Mouse (Mus musculus) CH12F3 (cell line): Measurements from ENCODE around the gene Tbxas1.

Experiments
- in situ Hi-C: fragments of 300-500 bp; cut with MboI; formaldehyde crosslinking; loops from 2 replicates; pipeline ENCODE4 v1.14.3; 2020; ENCODE audit warnings: low sequenced_read_pairs

Tbxas1 gene

GRCm38 (mm10) chr6:38950838-38951237, 75.6 kb downstream of the Tbxas1 start:
- in situ Hi-C loops = no loop called here

- in situ Hi-C loops = no loop called here
These were observed 81.4 kb downstream of the Tbxas1 start for GRCm38 (mm10) chr6:38956641-38957040.

GRCm38 (mm10) chr6:38957246-38957645, 82.0 kb downstream of the Tbxas1 start:
- in situ Hi-C loops = no loop called here

GRCm38 (mm10) chr6:38959502-38959901, 84.3 kb downstream of the Tbxas1 start:
- in situ Hi-C loops = no loop called here

GRCm38 (mm10) chr6:38960367-38960766, 85.2 kb downstream of the Tbxas1 start:
- in situ Hi-C loops = no loop called here

GRCm38 (mm10) chr6:38960791-38961426, 85.7 kb downstream of the Tbxas1 start:
- in situ Hi-C loops = no loop called here

GRCm38 (mm10) chr6:38961427-38962033, 86.3 kb downstream of the Tbxas1 start:
- in situ Hi-C loops = no loop called here

- in situ Hi-C loops = no loop called here
These were observed 91.6 kb downstream of the Tbxas1 start for GRCm38 (mm10) chr6:38966839-38967238.

- in situ Hi-C loops = no loop called here
These were observed 92.1 kb downstream of the Tbxas1 start for GRCm38 (mm10) chr6:38967288-38967687.

GRCm38 (mm10) chr6:38967988-38968387, 92.8 kb downstream of the Tbxas1 start:
- in situ Hi-C loops = no loop called here

- in situ Hi-C loops = no loop called here
These were observed 94.9 kb downstream of the Tbxas1 start for GRCm38 (mm10) chr6:38969944-38970740.

GRCm38 (mm10) chr6:38970759-38971158, 95.6 kb downstream of the Tbxas1 start:
- in situ Hi-C loops = no loop called here

GRCm38 (mm10) chr6:38972826-38973225, 97.6 kb downstream of the Tbxas1 start:
- in situ Hi-C loops = no loop called here

- in situ Hi-C loops = no loop called here
These were observed 98.4 kb downstream of the Tbxas1 start for GRCm38 (mm10) chr6:38973441-38974161.

GRCm38 (mm10) chr6:38974162-38974525, 98.9 kb downstream of the Tbxas1 start:
- in situ Hi-C loops = no loop called here

- in situ Hi-C loops = no loop called here
These were observed 99.5 kb downstream of the Tbxas1 start for GRCm38 (mm10) chr6:38974536-38975268.

GRCm38 (mm10) chr6:38975866-38976265, 100.7 kb downstream of the Tbxas1 start:
- in situ Hi-C loops = no loop called here

- in situ Hi-C loops = no loop called here
These were observed 101.2 kb downstream of the Tbxas1 start for GRCm38 (mm10) chr6:38976355-38976754.

- in situ Hi-C loops = no loop called here
These were observed 105.9 kb downstream of the Tbxas1 start for GRCm38 (mm10) chr6:38980921-38981715.

GRCm38 (mm10) chr6:38982071-38982470, 106.9 kb downstream of the Tbxas1 start:
- in situ Hi-C loops = no loop called here
